Mouse (Mus musculus): Measurements from ENCODE around the gene Emilin2. TPM values are rescaled to one million over a fixed set of nuclear protein-coding genes. Genes with fewer than 3 reads are reported as not detected.

Emilin2 gene
- polyA plus RNA-seq, 1 experiment, result 1.6 TPM

- no peak for DNase-seq (ENCODE audit: extremely low spot score in 1 of 2, low spot score in 1 of 2)
Observed at GRCm38 (mm10) chr17:71207268-71207667, 104.5 kb downstream of the Emilin2 start.

DNA sequence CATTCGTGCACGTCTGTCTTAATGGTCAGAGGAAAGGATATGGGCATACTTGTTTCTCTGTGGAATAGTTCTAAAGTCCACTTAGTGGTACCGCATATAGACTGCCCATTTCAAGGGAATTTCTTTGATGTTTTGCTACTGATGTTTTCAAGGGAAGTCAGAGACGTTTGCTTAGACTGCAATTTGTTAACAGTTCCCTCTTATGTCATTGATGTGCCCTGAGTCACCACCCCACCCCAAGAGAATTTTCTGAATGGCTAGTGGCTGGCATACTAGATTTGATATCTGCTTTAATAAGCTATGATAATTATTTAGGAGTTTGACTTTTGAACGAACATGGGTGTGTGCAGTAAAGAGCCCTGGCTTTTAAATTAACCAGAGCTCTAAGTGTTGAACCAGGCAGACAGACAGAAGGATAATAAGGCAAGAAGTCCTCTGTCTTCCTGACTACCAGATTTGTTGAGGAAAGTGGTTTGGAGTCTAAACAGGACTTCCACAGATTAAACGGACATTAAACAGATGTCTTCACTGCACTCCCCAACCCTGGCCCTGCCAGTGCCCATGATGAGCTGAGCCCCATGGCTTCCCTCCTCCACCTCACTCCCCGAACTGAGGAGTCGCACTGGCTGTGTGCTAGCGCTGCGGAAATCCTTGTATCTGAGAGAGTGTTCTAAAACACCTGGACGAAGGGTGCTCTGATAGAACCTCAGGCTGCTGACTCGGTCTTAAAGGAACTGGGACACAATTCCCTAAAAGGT lies 105.5 kb downstream of the Emilin2 start:
- no peak for DNase-seq (ENCODE audit: extremely low spot score in 1 of 2, low spot score in 1 of 2)

GRCm38 (mm10) chr17:71204809-71205091 lies 107.0 kb downstream of the Emilin2 start:
- DNase-seq (ENCODE audit: extremely low spot score in 1 of 2, low spot score in 1 of 2), result no peak

- no peak for DNase-seq (ENCODE audit: extremely low spot score in 1 of 2, low spot score in 1 of 2)
Observed at GRCm38 (mm10) chr17:71203998-71204808, 107.6 kb downstream of the Emilin2 start.

Other genes with a start within 250 kb of the Emilin2 start
- 44.9 and 47.1 TPM in 2 replicates for gene Lpin2, start 129.4 kb downstream of the Emilin2 start, polyA plus RNA-seq (2012; rRNA removed)
- gene Gm4707, start 147.9 kb upstream of the Emilin2 start, polyA plus RNA-seq (2012; rRNA removed), result 2.1 and 2.4 TPM in 2 replicates
- 26.8 and 27.6 TPM in 2 replicates for gene Smchd1, start 163.4 kb upstream of the Emilin2 start, polyA plus RNA-seq (2012; rRNA removed)
- gene Ndc80, start 214.9 kb upstream of the Emilin2 start, polyA plus RNA-seq (2012; rRNA removed), result 0.36 and 0.48 TPM in 2 replicates
- 1.5 and 1.8 TPM in 2 replicates for gene Spdya, start 240.1 kb upstream of the Emilin2 start, polyA plus RNA-seq (2012; rRNA removed)

Data from frontal cortex, adult 2 months (tissue).